In genomic region chr9:87730961-87731535, GRCm38 (mm10) we compare ENCODE assay signal across 8 mouse cellular contexts. TPM values are rescaled to one million over a fixed set of nuclear protein-coding genes. Genes with fewer than 3 reads are reported as not detected.
DNase-seq lines count a peak whose midpoint lies in the region; ATAC-seq and TF ChIP-seq lines count a peak whose summit lies in the region.

TSS of gene Tbx18 (minus strand) at chr9:87731260.

- peak within 1 kb of the TSS; percentile 58 for H3K9ac ChIP-seq in embryonic facial prominence, embryonic 15.5 days
- peak within 1 kb of the TSS; percentile 90 for H3K9ac ChIP-seq in heart, embryonic 14.5 days (ENCODE audit: low read length)

- no peak for TF ChIP-seq POLR2A in testis, adult 2 months (IDR thresholded peaks at IDR 0.05; ENCODE audit: control insufficient read depth, low read depth, low read length)

- DNase-seq in WW6 (ENCODE audit: low read depth, low spot score): peak; percentile 79
- peak; percentile 50 to 64 for DNase-seq in kidney, postnatal 25 days
- no peak for DNase-seq in c-Kit-positive CD71-positive TER-119-positive erythroid progenitor cells, embryonic 14.5 days (ENCODE audit: low spot score)

- H3K36me3 ChIP-seq in embryonic facial prominence, embryonic 15.5 days: no peaks in the 10 kb centered on the region
- peaks cover 5% of the 10 kb centered on the region; the same call in 1 of the 2 replicates for H3K36me3 ChIP-seq in heart, embryonic 14.5 days (ENCODE audit: control insufficient read depth, insufficient read depth, low read length)
- no peaks in the 10 kb centered on the region for H3K36me3 ChIP-seq in testis, adult 2 months (ENCODE audit: control insufficient read depth, insufficient read depth, low read length)

- peaks cover 26% of the 10 kb centered on the region for H3K4me1 ChIP-seq in embryonic facial prominence, embryonic 15.5 days
- peaks cover 3 to 4% of the 10 kb centered on the region in 2 experiments; a peak in 2 of 4 replicates for H3K4me1 ChIP-seq in heart, embryonic 14.5 days (ENCODE audit: control insufficient read depth in 2 of 2, insufficient read depth in 2 of 2, low read length in 2 of 2)
- peaks cover 9% of the 10 kb centered on the region for H3K4me1 ChIP-seq in testis, adult 2 months (ENCODE audit: control insufficient read depth, insufficient read depth, low read length)

- peak within 1 kb of the TSS; percentile 78 for H3K4me2 ChIP-seq in embryonic facial prominence, embryonic 15.5 days (replicated peaks)
- peak within 1 kb of the TSS; percentile 64 for H3K4me2 ChIP-seq in heart, embryonic 14.5 days (ENCODE audit: low read length)

- TF ChIP-seq CTCF in testis, adult 2 months (IDR thresholded peaks at IDR 0.05; ENCODE audit: control insufficient read depth, insufficient read depth, insufficient replicate concordance, low read depth, low read length): no peak

- under 1% methylated on average over 27 of the region's 27 CpGs for WGBS in embryonic facial prominence, embryonic 15.5 days
- WGBS in heart, embryonic 14.5 days: under 1% methylated on average over 27 of the region's 27 CpGs

- ATAC-seq in CD4-positive, CD25-positive, alpha-beta regulatory T cell, adult 4 months: peak; percentile 32
- peak; percentile 80 for ATAC-seq in embryonic facial prominence, embryonic 15.5 days (ENCODE audit: insufficient number of reproducible peaks, low FRiP score, low TSS enrichment, low read depth)
- ATAC-seq in heart, embryonic 14.5 days (ENCODE audit: insufficient number of reproducible peaks, insufficient read depth, low FRiP score, low read depth): peak; percentile 75
- peak; percentile 35; the same call in 1 of the 2 replicates for ATAC-seq in megakaryocyte, adult 5-6 weeks (ENCODE audit: poor library complexity, severe bottlenecking)

- no peaks in the 10 kb centered on the region for H3K9me3 ChIP-seq in embryonic facial prominence, embryonic 15.5 days (replicated peaks)
- H3K9me3 ChIP-seq in heart, embryonic 14.5 days (ENCODE audit: control insufficient read depth, low read length): no peaks in the 10 kb centered on the region

- peak within 1 kb of the TSS; percentile 57 for H3K4me3 ChIP-seq in embryonic facial prominence, embryonic 15.5 days (replicated peaks)
- H3K4me3 ChIP-seq in heart, embryonic 14.5 days (ENCODE audit: control insufficient read depth in 1 of 2, insufficient read depth in 1 of 2, low read depth in 1 of 2, low read length in 2 of 2): peak within 1 kb of the TSS; percentile 68 to 80
- H3K4me3 ChIP-seq in testis, adult 2 months (ENCODE audit: control insufficient read depth, low read depth, low read length): peak within 1 kb of the TSS; percentile 58

- H3K27me3 ChIP-seq in embryonic facial prominence, embryonic 15.5 days: peaks cover 76% of the 10 kb centered on the region
- H3K27me3 ChIP-seq in heart, embryonic 14.5 days (ENCODE audit: control insufficient read depth, insufficient read depth, low read length): peaks cover 32% of the 10 kb centered on the region
- H3K27me3 ChIP-seq in testis, adult 2 months (ENCODE audit: control insufficient read depth, insufficient read depth, low read length): peaks cover 15% of the 10 kb centered on the region

- H3K27ac ChIP-seq in embryonic facial prominence, embryonic 15.5 days (replicated peaks): peak within 1 kb of the TSS; percentile 78
- peak within 1 kb of the TSS; percentile 86 to 88 for H3K27ac ChIP-seq in heart, embryonic 14.5 days (replicated peaks in 1 of 2; ENCODE audit: control insufficient read depth in 1 of 2, insufficient read depth in 1 of 2, low read depth in 2 of 2, low read length in 2 of 2)
- H3K27ac ChIP-seq in testis, adult 2 months (ENCODE audit: control insufficient read depth, insufficient read depth, low read depth, low read length): no peak within 1 kb of the TSS

RNA-seq across cellular contexts. Expression of gene Tbx18, which starts in this region (rescaled TPM):
- polyA plus RNA-seq in CD4-positive, CD25-positive, alpha-beta regulatory T cell, adult 4 months (2017; shearing (Covaris generic)): not detected
- polyA plus RNA-seq in embryonic facial prominence, embryonic 15.5 days (2015; fragmentation: Nextera tagmentation; extraction: Ambion mirVana): 6.9 and 8.1 TPM in 2 replicates
- polyA plus RNA-seq in heart, embryonic 14.5 days (2014; fragmentation: Nextera tagmentation; extraction: Ambion mirVana): 11.6 and 13.2 TPM in 2 replicates
- not detected in 2 replicates for total RNA-seq in megakaryocyte, adult 5-6 weeks (2015)
- total RNA-seq in megakaryocyte, adult 5-6 weeks (2017): not detected in 2 replicates
- polyA plus RNA-seq in testis, adult 2 months (2012; rRNA removed): 0.79 and 1.1 TPM in 2 replicates

Comparison
In these comparisons a context has a peak if more than half of its experiments do, and no peak if none do; other contexts are left out.
1. Peak in ATAC-seq in CD4-positive, CD25-positive, alpha-beta regulatory T cell, adult 4 months; RNA of the gene not detected or under 1 TPM.
2. Peak in ATAC-seq in megakaryocyte, adult 5-6 weeks; RNA of the gene not detected or under 1 TPM.